Mouse (Mus musculus): ENCODE data around the gene Rpl14. TPM values are rescaled to one million over a fixed set of nuclear protein-coding genes. Genes with fewer than 3 reads are reported as not detected.

Gene Rpl14
- total and polyA plus RNA-seq, 2 experiments: 113 to 174 TPM

GRCm38 (mm10) chr9:120575748-120576661, 4.8 kb downstream of the Rpl14 start:
- TF ChIP-seq CTCF (IDR thresholded peaks at IDR 0.05; ENCODE audit: low read depth, low read length) (peak; percentile 33; the same call in 1 of the 2 replicates), POLR2A (IDR thresholded peaks at IDR 0.05; ENCODE audit: extremely low read depth, insufficient read depth, low read length) (no peak)
- Histone ChIP-seq H3K4me1 (ENCODE audit: control insufficient read depth, insufficient read depth, low read length) (peaks cover 10% of the 10 kb centered on the region), H3K27me3 (ENCODE audit: control insufficient read depth, insufficient read depth, low read length) (no peaks in the 10 kb centered on the region), H3K9ac (ENCODE audit: low read depth, low read length) (no peak overlapping the region), H3K4me3 (ENCODE audit: insufficient read depth, low read depth, low read length) (no peak overlapping the region), H3K79me2 (ENCODE audit: control insufficient read depth, insufficient read depth, low read length) (peaks cover 10% of the 10 kb centered on the region; the same call in 1 of the 2 replicates), H3K36me3 (ENCODE audit: control insufficient read depth, insufficient read depth, low read length) (peaks cover 23% of the 10 kb centered on the region; the same call in 1 of the 2 replicates), H3K27ac (replicated peaks; ENCODE audit: insufficient read depth, low read depth, low read length) (no peak overlapping the region)
- no peak for DNase-seq (ENCODE audit: extremely low read depth, low read depth, low spot score)
- 71% methylated on average over 6 of the region's 6 CpGs for WGBS

- Histone ChIP-seq H3K36me3 (ENCODE audit: control insufficient read depth, insufficient read depth, low read length) (peaks cover 23% of the 10 kb centered on the region; the same call in 1 of the 2 replicates), H3K4me3 (ENCODE audit: insufficient read depth, low read depth, low read length) (no peak overlapping the region), H3K27ac (replicated peaks; ENCODE audit: insufficient read depth, low read depth, low read length) (no peak overlapping the region), H3K4me1 (ENCODE audit: control insufficient read depth, insufficient read depth, low read length) (peaks cover 10% of the 10 kb centered on the region), H3K27me3 (ENCODE audit: control insufficient read depth, insufficient read depth, low read length) (no peaks in the 10 kb centered on the region), H3K9ac (ENCODE audit: low read depth, low read length) (no peak overlapping the region), H3K79me2 (ENCODE audit: control insufficient read depth, insufficient read depth, low read length) (peaks cover 7% of the 10 kb centered on the region; the same call in 1 of the 2 replicates)
- no peak for TF ChIP-seq POLR2A (IDR thresholded peaks at IDR 0.05; ENCODE audit: extremely low read depth, insufficient read depth, low read length)
- no peak for TF ChIP-seq CTCF (IDR thresholded peaks at IDR 0.05; ENCODE audit: low read depth, low read length)
- 7% methylated on average over 4 of the region's 4 CpGs for WGBS
- DNase-seq (ENCODE audit: extremely low read depth, low read depth, low spot score): peak; percentile 9
Observed at GRCm38 (mm10) chr9:120576662-120577013, 5.4 kb downstream of the Rpl14 start.

GRCm38 (mm10) chr9:120577133-120577651, 5.9 kb downstream of the Rpl14 start:
- under 1% methylated on average over 43 of the region's 43 CpGs for WGBS
- DNase-seq (ENCODE audit: extremely low read depth, low read depth, low spot score): peak; percentile 87
- peak overlapping the region; percentile 76 for H3K4me3 ChIP-seq (ENCODE audit: insufficient read depth, low read depth, low read length)
- no peaks in the 10 kb centered on the region for H3K27me3 ChIP-seq (ENCODE audit: control insufficient read depth, insufficient read depth, low read length)
- peak overlapping the region; percentile 34 for H3K27ac ChIP-seq (replicated peaks; ENCODE audit: insufficient read depth, low read depth, low read length)
- no peak for TF ChIP-seq CTCF (IDR thresholded peaks at IDR 0.05; ENCODE audit: low read depth, low read length)
- TF ChIP-seq POLR2A (IDR thresholded peaks at IDR 0.05; ENCODE audit: extremely low read depth, insufficient read depth, low read length): peak; percentile 73; the same call in 1 of the 2 replicates
- H3K9ac ChIP-seq (ENCODE audit: low read depth, low read length): peak overlapping the region; percentile 81
- peaks cover 23% of the 10 kb centered on the region; the same call in 1 of the 2 replicates for H3K36me3 ChIP-seq (ENCODE audit: control insufficient read depth, insufficient read depth, low read length)
- H3K79me2 ChIP-seq (ENCODE audit: control insufficient read depth, insufficient read depth, low read length): peaks cover 3% of the 10 kb centered on the region; the same call in 1 of the 2 replicates
- H3K4me1 ChIP-seq (ENCODE audit: control insufficient read depth, insufficient read depth, low read length): peaks cover 9% of the 10 kb centered on the region

- Histone ChIP-seq H3K4me3 (ENCODE audit: insufficient read depth, low read depth, low read length) (peak overlapping the region; percentile 76), H3K27me3 (ENCODE audit: control insufficient read depth, insufficient read depth, low read length) (no peaks in the 10 kb centered on the region), H3K36me3 (ENCODE audit: control insufficient read depth, insufficient read depth, low read length) (peaks cover 20% of the 10 kb centered on the region; the same call in 1 of the 2 replicates), H3K27ac (replicated peaks; ENCODE audit: insufficient read depth, low read depth, low read length) (peak overlapping the region; percentile 34), H3K4me1 (ENCODE audit: control insufficient read depth, insufficient read depth, low read length) (peaks cover 7% of the 10 kb centered on the region), H3K9ac (ENCODE audit: low read depth, low read length) (peak overlapping the region; percentile 81), H3K79me2 (ENCODE audit: control insufficient read depth, insufficient read depth, low read length) (no peaks in the 10 kb centered on the region)
- peak; percentile 71 for DNase-seq (ENCODE audit: extremely low read depth, low read depth, low spot score)
- 22% methylated on average over 12 of the region's 12 CpGs for WGBS
- TF ChIP-seq CTCF (IDR thresholded peaks at IDR 0.05; ENCODE audit: low read depth, low read length) (no peak), POLR2A (IDR thresholded peaks at IDR 0.05; ENCODE audit: extremely low read depth, insufficient read depth, low read length) (no peak)
Observed at GRCm38 (mm10) chr9:120577706-120578405, 6.6 kb downstream of the Rpl14 start.

GRCm38 (mm10) chr9:120578701-120579100, 7.5 kb downstream of the Rpl14 start:
- no peak overlapping the region for H3K9ac ChIP-seq (ENCODE audit: low read depth, low read length)
- H3K79me2 ChIP-seq (ENCODE audit: control insufficient read depth, insufficient read depth, low read length): no peaks in the 10 kb centered on the region
- WGBS: 37% methylated on average over 6 of the region's 6 CpGs
- H3K4me1 ChIP-seq (ENCODE audit: control insufficient read depth, insufficient read depth, low read length): peaks cover 11% of the 10 kb centered on the region
- no peak overlapping the region for H3K27ac ChIP-seq (replicated peaks; ENCODE audit: insufficient read depth, low read depth, low read length)
- no peak overlapping the region for H3K4me3 ChIP-seq (ENCODE audit: insufficient read depth, low read depth, low read length)
- TF ChIP-seq CTCF (IDR thresholded peaks at IDR 0.05; ENCODE audit: low read depth, low read length) (no peak), POLR2A (IDR thresholded peaks at IDR 0.05; ENCODE audit: extremely low read depth, insufficient read depth, low read length) (no peak)
- DNase-seq (ENCODE audit: extremely low read depth, low read depth, low spot score): no peak
- H3K36me3 ChIP-seq (ENCODE audit: control insufficient read depth, insufficient read depth, low read length): peaks cover 12% of the 10 kb centered on the region; the same call in 1 of the 2 replicates
- no peaks in the 10 kb centered on the region for H3K27me3 ChIP-seq (ENCODE audit: control insufficient read depth, insufficient read depth, low read length)
